Mouse (Mus musculus) hindlimb bud, embryonic 11.5 days (tissue): ENCODE measurements around the gene Sesn2.
"Not testable (repeated sequence)": the region's sequence is repeated elsewhere in the genome, so short reads cannot be mapped to it uniquely, and the experiment has no call there.

Experiments used
- DNase-seq: peaks from one replicate; pipeline ENCODE4 v3.0.0-alpha.2; 2012; ENCODE audit warnings: low read depth, low spot score; ENCODE audit errors: extremely low spot score

Sesn2 gene

DNA sequence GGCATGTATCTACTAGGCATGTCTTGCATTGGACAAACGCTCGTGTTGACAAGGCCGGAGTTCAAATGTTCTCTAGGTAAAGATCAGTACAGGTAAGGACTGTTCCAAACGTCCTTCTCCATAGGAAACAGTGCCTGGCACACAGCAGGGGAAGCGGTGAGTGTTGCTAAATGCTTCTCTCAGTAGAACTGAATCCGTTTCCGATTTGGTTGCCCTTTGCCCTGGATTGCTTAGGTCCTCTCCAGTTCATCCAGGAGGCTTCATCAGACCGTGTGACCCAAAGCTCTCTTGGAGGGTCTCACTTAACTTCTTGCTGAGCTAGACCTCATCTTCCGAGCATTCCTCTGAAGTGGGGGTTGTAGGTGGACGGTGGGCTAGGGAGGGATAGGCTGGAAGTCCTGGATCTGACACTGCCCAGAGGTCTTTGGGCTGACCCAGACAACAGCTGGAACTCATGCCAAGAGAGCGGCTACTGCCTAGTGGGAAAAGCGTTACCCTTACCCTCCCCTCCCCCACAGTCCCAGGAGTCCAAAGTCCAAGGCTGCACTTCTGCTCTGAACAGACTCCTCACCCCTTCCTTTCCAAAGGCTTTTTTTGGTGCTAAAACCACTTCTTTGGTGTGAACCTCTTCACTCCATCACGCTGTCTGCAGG lies 27.2 kb downstream of the Sesn2 start:
- no peak for DNase-seq

- DNase-seq, result not testable (repeated sequence)
These were observed 28.2 kb downstream of the Sesn2 start for GRCm38 (mm10) chr4:132482104-132482503.

- DNase-seq, result no peak
These were observed 32.5 kb downstream of the Sesn2 start for GRCm38 (mm10) chr4:132477833-132478232.

DNA sequence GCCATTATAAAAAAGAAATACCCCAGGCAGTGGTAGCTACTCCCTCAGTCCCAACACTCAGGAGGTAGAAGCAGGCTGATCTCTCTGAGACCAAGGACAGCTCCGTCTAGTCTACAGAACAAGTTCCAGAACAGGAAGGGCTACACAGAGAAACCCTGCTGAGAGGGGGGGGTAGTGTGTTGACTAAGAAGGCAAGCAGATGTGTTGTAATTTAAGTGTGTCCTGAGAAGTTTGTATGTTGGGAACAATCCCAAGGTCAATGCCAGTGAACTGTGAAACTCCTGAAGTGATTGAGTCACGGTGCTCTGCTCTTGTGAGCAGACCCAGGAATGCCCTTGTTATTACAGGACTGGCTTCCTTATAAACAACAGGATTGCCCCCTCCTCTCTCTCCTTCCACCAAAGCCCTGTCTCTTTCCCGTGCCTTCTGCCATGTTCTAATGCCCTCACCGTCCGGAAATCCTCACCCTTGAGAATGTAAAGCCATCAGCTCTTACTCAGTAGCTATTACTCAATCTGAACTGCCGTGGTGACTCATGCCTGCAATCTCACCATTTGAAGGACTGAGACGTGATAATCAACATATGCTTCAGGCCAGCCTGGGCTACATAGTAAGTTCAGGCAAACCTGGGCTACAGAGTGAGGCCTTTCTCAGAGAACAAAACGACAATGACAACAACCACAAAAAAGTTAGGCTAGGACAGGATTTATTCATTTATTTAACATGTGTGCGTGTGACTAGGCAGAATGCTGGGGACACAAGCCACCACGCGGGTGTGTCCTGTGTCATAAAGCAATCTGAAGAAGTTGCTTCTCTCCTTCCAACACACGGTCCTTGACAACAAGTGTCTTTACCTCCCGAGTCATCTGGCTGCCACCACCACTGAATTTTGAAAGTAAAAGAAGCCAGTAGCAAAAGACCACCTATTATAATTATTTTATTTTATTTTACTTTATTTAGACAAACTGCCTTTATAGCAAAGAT lies 34.1 kb downstream of the Sesn2 start:
- no peak for DNase-seq

GRCm38 (mm10) chr4:132474631-132475030 lies 35.7 kb downstream of the Sesn2 start:
- DNase-seq, result no peak

DNA sequence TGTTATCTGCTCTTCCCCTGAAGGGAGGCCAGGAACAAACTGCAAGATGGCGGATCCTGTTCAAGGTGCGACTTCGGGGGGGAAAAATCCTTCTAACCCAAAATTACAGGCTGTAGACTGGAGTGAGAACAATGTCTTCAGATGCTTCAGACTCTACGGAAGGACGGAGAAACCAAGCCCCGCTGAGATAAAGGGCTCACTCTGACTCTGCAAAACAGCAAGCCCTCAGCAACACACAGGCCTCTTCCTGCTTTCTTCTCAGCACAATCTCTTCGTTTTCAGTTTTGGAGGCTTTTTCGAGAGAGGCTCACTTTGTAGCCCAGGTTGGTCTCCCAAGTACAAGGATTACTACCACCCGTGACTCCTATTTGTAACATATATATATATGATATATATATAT lies 36.9 kb downstream of the Sesn2 start:
- DNase-seq, result no peak

DNA sequence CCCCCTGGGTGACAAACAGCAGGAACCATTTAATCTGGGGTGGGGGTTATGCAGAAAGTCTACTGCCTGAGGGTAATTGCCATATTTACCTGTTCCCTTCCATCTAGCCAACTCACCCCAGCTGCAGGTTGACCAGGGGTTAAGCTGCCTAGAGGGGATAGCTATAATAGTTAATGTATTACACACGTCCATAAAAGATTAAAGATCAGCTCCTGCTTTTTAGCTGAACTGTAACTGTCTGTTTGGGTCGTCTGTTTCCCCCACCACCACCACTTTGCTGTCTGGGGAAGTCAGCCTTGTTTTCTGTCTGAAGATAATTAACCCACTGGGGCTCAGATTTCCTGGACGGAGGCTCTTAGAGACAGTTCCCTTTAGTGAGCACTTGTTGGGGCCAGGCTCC lies 40.4 kb downstream of the Sesn2 start:
- DNase-seq, result no peak

- DNase-seq, result no peak
These were observed 46.1 kb downstream of the Sesn2 start for GRCm38 (mm10) chr4:132464255-132464613.

DNA sequence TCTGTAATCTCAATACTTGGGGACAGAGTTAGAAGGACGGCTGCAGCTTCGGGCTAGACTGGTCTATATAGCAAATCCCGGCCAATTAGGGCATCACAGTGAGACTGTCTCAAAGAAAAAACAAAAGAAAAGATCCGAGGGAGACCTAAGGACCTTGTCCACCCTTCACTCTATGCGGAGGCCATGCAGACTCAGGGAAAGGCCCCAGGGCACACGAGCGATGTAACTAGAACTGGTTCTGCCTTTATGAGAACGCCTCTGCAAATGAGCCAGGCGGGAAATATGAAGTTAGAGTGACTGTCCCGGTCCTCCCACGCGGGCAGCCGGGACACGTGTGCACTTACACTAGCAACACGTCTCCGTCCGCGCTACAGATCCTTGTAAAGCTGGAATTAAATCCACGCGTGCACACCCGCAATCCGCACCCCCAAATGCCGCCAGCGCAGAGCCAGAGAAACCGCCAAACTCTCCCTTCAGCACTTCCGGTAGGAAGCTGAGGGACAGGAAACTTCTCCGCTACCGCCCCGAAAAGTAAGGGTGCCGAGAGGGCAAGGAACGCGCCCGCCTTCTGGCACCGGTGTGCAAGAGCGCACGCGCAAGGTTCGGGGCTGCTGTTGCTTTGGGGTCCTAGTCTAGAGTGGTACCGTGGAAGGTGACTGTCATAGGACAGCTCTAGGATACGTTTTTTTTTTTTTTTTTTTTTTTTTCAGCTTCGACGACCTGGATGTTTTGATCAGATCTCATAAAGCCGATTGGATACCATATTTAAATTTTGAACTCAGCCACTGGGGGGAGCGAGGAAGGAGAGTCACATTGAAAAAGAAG lies 46.7 kb downstream of the Sesn2 start, which contains the start of gene Med18:
Med18 (minus strand) TSS at position 492 of the 825 bp plus-strand sequence.
- peak; percentile 86 for DNase-seq

DNA sequence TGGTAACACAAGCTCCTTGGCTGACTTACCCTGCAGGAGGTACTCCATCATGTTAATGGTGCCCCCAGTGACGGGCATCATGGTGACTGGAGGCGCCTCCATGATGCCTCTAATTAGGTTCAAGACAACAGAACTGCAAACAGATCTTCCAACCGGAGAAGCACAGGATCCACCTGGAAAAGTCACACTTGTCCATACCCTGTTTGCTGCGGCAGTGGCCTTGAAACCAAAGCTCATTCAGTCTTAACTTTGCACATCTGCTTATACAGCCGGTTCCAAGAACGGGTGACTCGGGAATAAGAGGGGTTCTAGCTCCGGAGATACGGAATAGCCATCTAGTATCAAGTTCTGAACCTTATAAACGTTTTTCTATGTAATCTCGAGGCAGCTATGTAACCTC lies 47.5 kb downstream of the Sesn2 start:
- DNase-seq, result no peak

DNA sequence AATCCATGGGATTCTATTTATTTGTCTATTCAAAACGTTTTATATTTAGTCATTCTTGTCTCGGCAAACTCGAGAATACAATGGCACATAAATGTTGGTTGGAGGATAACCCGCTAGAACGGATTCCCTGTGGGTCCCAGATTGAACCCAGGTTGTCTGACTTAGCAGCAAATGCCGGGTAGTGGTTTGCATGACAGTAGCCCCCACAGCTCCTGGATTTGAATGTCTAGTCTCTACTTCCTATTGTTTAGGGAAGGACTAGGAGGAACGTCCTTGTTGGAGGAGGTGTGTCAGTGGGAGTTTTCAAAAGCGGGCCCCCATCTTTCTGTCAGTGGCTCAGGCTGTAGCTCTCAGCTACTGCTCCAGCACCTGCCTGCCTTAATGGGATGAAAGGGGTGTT lies 50.1 kb downstream of the Sesn2 start:
- DNase-seq, result no peak

- no peak for DNase-seq
These were observed 54.7 kb downstream of the Sesn2 start for GRCm38 (mm10) chr4:132455561-132455960.

GRCm38 (mm10) chr4:132455146-132455545 lies 55.2 kb downstream of the Sesn2 start:
- DNase-seq, result no peak

GRCm38 (mm10) chr4:132454216-132454615 lies 56.1 kb downstream of the Sesn2 start:
- no peak for DNase-seq

DNA sequence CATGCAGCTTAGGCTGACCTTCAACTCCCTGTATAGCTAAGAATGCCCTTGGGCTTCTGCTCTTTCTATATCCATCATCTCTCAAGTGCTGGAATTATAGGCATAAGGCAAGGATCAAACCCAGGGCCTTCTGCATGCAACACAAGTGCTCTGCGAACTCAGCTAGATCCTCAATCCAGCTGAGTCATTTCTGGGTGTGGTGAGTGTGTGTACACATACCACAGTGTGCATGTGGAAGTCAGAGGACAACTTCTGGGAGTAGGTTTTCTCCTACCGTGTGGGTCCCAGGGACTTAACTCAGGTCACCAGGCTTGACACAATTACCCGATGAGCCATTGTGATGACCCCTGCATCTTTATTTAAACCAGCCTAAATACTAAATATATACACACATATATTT lies 60.5 kb downstream of the Sesn2 start:
- DNase-seq, result no peak

- DNase-seq, result no peak
These were observed 64.2 kb downstream of the Sesn2 start for GRCm38 (mm10) chr4:132446105-132446504.

DNA sequence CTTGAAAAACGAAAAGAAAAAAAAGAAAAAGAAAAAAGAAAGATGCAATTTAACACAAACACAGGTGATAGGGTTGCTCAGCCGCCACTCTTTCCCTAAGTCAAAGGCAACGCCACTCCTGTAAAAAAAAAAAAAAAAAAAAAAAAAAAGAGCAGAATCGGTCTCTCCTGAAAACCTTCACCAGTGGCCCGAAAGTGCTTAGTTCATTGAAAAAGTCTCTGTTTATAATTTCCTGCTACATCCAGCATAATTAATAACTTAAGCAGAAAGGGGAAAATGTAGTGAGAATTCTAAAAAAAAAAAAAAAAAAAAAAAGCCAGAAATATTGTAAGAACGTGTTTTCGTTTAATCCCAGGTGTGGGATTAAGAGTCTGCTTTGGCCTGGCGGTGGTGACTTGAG lies 65.8 kb downstream of the Sesn2 start:
- no peak for DNase-seq
